Mouse (Mus musculus) adrenal gland (tissue): ENCODE results near the gene Rnf130.

Source experiments
- intact Hi-C: fragments of 180-260 bp; cut with DNase I; formaldehyde crosslinking; loops from one replicate; pipeline ENCODE4 v1.15.1; 2025
- microRNA-seq, 2 experiments: library from miRNA; unstranded; fragments of <30 nt; microRNA quantifications; one replicate each; pipeline ENCODE4; 2019

Gene Rnf130

DNA sequence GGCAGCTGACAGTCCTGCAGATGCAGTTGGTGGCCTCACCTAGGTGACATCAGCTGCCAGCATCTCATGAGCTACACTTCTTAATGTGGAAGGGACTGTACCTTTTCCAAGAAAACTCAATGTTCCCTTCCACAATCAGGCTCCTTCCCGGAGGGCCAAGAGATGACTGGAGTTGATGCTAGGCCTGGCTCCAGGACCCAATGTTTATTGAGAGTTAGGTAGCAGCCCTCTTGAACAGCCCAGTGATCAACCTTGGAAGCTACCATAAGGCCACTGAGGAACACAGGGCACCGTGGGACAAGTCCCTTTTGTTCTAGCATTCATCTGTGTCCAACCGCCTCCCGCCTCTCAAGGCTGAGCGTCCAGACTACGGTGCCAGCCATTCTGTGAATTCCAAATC is 107.1 kb downstream of the Rnf130 start:
- intact Hi-C loops, result loop anchor here (5.0 kb wide), 2 partner anchors 95 to 105 kb away; partner anchors contain the start of gene Rnf130

DNA sequence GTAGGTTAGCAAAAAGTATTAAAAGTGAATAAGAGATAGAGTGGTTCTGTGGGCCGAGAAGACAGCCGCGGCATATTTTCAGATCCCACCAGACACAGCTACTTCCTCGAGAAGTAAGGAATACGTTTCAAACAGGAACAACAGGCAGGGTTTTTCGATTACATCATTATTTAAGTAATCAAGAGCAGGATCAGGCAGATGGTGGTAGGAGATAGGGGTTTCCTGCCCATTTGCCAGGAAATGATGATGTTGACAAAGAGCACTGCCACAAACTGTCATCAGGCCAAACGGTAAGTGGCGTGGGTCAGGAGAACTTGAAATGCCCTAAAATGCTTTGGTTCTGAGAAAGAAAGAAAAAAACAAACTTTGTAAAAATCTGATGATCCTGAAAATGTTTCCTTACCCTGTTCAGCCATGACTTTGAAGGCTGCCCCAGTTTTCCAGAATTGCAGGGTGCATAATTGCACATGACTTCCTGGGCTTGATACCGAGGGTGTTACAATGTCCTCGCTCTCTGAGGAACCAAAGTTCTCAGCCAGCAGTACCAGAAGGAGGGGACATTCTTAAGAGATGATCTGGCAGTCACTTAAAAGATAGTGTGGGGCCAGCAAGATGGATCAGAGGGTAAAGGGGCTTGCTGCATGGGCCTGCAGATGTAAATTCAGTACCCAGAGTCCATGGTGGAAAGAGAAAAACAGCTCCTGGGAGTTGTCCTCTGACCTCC is 109.2 kb downstream of the Rnf130 start:
- intact Hi-C loops, result loop anchor here (5.0 kb wide), 2 partner anchors 93 to 107 kb away; partner anchors contain the start of gene Rnf130

DNA sequence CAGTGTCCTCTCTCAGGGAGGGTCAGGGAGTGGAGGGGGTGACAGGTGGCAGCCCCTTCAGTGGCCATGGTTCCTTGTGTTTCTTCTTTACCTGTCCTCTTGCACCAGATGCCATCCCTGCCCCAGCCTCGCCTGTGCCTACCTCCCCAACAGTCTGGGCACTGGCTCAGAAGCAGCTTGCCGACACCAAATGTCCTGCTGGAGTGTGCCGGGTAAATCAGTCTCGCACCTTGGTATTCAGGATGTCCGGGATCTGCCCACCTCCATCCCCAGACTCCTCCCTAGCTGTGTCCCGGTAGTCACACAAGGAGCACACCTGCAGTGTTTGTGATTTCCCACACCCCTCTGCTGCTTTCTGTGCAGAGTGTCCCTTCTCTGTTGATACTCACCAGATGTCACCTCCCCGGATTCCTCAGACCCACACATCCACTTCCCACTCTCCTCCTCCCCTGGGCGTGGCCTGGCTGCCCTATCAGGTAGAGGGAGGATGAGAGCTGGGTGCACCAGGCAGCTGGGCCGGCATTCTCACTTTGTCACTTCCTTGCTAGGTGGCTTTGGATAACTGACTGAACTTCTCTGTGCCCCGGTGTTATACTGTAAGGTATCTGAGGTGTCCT is 113.2 kb downstream of the Rnf130 start:
- intact Hi-C loops, result no loop called here

DNA sequence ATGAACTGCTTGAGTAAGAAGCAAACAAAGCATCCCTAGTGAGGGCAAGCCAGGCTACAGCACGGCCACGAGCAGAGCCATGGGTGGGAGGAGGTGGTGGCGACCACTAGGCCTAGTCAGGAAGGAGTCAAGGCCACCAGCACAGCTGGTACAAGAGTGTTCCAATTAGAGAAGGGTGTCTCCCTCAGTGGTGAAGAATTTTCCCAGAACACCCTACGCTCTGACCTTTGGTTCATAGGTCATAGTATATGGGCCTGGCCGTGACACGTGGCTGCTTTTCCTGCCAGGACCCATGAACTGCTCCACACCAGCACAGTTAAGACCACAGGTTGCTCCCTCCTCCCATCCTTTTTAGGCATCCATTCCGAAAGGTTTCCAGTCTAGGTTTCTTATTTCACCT is 114.4 kb downstream of the Rnf130 start:
- intact Hi-C loops, result no loop called here

DNA sequence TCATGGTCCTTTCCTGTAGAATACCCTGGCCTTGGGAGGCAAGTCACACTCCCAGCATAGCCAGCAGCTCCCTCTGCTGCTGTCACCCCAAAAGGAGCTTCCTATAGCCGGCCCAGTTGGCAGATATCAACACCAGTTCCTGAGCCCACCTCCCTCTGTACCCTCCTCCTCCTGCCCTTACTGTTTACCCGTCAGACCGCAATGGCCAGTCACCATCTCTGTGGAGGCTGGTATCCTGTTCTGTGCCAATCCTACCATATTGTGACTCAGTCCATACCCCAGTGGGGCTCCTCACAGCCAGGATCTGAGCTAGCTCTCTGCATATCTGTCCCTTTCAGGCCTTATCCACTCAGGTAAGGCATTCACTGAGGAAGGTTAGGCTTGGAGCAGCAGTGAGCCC is 120.4 kb downstream of the Rnf130 start:
- intact Hi-C loops, result no loop called here

DNA sequence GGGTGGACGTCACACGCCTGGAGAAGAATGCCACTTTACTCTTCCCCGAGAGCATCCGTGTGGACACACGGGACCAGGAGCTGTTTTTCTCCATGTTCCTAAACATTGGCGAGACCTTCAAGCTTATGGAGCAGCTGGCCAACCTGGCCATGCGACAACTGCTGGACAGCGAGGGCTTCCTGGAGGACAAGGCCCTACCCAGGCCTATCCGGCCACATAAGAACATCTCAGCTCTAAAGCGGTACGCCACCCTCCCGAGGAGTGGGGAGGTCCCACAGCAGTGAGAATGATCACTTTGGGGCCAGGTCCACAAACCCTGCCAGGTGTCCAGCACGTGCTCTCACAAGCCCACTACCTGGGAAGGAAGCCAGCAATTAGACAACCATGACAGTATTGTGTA is 121.0 kb downstream of the Rnf130 start:
- intact Hi-C loops, result no loop called here

DNA sequence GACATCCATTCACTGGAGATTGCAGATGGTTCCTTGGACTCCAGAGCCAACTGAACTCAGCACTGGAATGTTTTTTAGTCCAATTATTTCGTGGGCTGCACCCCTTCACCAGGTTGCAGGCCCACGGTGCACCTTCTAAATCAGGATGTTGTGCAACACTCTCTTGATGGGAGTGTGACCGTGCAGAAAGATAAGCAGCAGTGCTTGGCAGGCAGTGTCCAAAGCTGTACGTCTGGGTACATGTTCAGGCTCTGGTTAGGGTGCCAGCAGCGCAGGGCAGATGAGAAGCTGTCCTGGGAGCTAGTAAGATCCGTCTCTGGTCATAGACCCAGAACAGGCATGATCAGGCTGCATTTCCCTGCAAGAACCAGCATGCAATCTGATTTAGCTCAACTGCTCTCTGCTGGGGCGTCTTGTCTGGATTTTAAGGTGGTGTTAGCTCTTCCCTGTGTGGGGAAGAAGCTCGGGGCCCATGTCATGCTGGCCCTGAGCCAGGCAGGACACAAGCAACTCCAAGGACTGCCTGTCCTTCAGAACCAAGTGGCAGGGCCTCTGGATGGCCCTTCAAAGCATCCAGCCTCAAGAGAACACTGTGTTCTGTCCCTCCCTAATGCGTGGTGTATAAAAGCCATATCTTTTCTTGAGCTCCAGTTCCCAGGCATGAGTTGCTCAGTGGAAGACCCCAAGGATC is 122.3 kb downstream of the Rnf130 start:
- intact Hi-C loops, result no loop called here

DNA sequence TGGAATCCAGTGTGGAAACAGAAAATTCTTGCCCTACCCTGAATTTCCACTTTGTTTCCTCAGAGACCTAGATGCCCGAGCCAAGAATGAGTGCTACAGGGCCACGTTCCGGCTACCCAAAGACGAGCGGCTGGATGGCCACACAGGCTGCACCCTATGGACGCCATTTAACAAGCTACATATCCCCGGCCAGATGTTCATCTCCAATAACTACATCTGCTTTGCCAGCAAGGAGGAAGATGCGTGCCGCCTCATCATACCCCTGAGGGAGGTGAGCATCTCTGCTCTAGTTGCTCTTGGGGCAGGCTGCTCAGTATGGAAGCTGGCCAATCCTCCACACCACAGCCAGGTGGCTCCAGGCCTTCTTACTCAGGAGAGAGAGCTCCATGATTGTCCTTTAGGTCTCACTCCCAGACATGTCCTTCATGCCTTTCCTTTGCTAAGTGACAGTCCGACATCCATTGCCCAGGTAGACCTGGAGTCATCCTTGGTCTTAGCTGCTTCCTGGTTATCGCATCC is 122.9 kb downstream of the Rnf130 start:
- intact Hi-C loops, result no loop called here

DNA sequence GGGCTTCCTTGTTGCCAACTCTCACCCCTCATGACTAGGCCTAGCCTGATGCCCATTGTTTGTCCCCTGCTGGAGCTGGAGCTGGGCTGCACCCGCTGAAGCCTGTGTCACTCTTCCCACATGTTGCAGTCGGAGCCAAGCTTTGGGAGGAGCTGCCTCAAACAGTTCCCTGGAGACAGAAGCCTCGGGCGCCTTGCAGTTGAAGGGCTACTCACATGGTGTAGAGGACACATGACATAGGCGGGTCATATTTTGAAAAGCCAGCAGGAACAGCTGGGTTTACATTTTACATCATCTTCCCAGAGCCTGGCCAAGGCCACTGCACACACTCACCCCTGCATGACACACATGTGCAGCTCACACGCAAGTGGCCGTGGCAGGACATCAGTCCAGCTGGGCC is 124.1 kb downstream of the Rnf130 start:
- intact Hi-C loops, result no loop called here

DNA sequence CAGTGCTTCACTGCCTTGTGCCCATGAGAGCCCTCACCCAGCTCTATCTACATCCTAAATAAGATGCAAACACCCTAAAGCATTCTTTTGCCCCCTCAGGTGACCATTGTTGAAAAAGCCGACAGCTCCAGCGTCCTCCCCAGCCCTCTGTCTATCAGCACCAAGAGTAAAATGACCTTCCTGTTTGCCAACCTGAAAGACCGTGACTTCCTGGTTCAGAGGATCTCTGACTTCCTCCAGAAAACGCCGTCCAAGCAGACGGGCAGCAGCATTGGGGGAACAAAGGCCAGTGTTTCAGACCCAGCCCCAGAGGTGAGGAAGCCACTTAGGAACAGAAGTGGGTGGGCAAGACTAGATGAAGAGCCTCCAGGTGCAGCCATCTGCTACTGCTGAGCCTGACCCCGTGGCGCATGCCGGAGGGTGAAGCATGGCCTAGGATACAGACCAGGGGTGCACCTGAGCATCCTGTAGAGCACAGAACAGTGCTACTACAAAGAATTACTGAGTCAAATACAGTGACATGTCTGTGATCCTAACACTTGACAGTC is 124.5 kb downstream of the Rnf130 start:
- intact Hi-C loops, result no loop called here

DNA sequence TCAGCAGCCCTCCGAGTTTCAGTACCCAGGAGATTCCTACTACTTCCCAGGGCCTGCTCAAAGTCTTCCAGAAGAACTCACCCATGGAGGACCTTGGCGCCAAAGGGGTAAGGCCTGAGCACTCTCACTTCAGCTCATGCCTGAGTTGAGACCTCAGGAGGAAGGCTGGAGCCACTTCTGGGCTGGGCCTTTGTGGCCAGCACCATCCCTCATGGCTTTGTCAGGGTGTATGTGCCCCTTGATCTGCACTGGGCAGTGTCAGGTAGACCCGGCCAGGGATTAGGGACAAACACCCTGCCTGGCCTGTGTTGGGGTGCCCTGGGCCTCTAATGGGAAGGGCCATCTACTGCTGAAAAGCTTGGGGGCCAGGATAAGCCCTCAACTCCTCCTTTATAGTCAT is 126.2 kb downstream of the Rnf130 start:
- intact Hi-C loops, result no loop called here

DNA sequence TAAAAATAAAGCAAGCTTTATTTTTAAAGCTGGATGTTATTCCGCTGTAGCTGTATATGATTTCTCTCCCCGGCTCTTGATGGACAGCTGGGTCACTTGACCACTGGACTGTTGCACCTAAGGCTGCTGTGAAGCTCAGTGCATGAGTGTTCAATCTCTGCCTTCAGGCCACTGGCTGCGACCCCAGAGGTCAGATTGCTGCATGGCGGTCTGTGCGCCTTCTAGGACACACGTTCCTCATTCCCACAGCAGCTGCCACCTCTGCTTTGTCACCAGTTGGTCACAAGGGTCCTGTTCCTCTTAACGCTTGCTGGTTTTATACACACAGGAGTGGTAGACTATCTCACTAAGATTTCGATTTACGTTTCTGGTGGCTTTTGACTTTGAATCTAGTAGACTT is 129.0 kb downstream of the Rnf130 start:
- intact Hi-C loops, result no loop called here

Small RNA genes lying within 50 kb of the gene (microRNA-seq; reads per million reads assigned to microRNA genes)
- gene Mir340, result 45.1 to 70.9 reads per million in 2 experiments
